In the genomic region with DNA sequence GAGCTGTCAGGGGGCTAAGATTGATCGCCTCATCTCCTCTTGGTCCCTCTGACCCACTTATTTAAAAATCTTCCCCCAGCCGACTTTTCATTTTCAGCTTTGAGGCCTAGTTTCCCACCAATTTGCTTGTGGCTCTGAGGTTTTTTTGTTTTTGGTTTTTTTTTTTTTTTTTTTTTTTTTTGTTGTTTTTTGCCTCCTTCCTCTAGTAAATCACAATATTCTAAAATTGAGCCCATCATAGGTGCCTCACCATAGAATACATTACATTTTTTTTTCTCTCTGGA, we compare ENCODE assay signal across 12 mouse cellular contexts. TPM values are rescaled to one million over a fixed set of nuclear protein-coding genes. Genes with fewer than 3 reads are reported as not detected.
A peak's percentile ranks its signal among the peaks of the same experiment; 100 is the strongest.
DNase-seq lines count a peak whose midpoint lies in the region; ATAC-seq and TF ChIP-seq lines count a peak whose summit lies in the region.
"Had no signal": no experiment of that assay in that cellular context is flagged by ENCODE, and none has a peak within 500 bp of the region (broad histone marks: within the 10 kb centered on the region; RNA-seq: fewer than 3 reads in every experiment).

A gene (plus strand): TSS at position 185 of the 284 bp plus-strand sequence.

- peaks cover 3% of the 10 kb centered on the region; the same call in 1 of the 2 replicates for H3K4me1 ChIP-seq in liver, adult 2 months (ENCODE audit: control insufficient read depth, insufficient read depth, low read length)
- H3K4me1 ChIP-seq in liver, postnatal 0 days (ENCODE audit: insufficient read depth): no peaks in the 10 kb centered on the region
- H3K4me1 ChIP-seq in hindbrain, embryonic 11.5 days (replicated peaks; ENCODE audit: control insufficient read depth, insufficient read depth, low read length): peaks cover 10% of the 10 kb centered on the region; the same call in 1 of the 2 replicates
- H3K4me1 ChIP-seq in neural tube, embryonic 14.5 days (ENCODE audit: control insufficient read depth, insufficient read depth, low read length): peaks cover 55% of the 10 kb centered on the region
- H3K4me1 ChIP-seq in forebrain, embryonic 16.5 days (replicated peaks; ENCODE audit: control insufficient read depth, insufficient read depth, low read length): peaks cover 4% of the 10 kb centered on the region

- WGBS in liver, adult 2 months: 40% methylated on average over 2 of the region's 2 CpGs
- 51% methylated on average over 2 of the region's 2 CpGs for WGBS in liver, postnatal 0 days (ENCODE audit: insufficient replicate concordance)
- WGBS in hindbrain, embryonic 11.5 days: 2% methylated on average over 2 of the region's 2 CpGs
- WGBS in neural tube, embryonic 14.5 days: 6% methylated on average over 2 of the region's 2 CpGs
- 0% methylated on average over 2 of the region's 2 CpGs for WGBS in forebrain, embryonic 16.5 days

- H3K36me3 ChIP-seq in liver, adult 2 months (ENCODE audit: control insufficient read depth, insufficient read depth, low read length): no peaks in the 10 kb centered on the region
- no peaks in the 10 kb centered on the region for H3K36me3 ChIP-seq in liver, postnatal 0 days (replicated peaks; ENCODE audit: insufficient read depth, low read length)
- H3K36me3 ChIP-seq in hindbrain, embryonic 11.5 days (ENCODE audit: control insufficient read depth, insufficient read depth, low read length): no peaks in the 10 kb centered on the region
- H3K36me3 ChIP-seq in neural tube, embryonic 14.5 days (ENCODE audit: control insufficient read depth, insufficient read depth, low read length): peaks cover 16% of the 10 kb centered on the region
- no peaks in the 10 kb centered on the region for H3K36me3 ChIP-seq in forebrain, embryonic 16.5 days (ENCODE audit: control insufficient read depth, insufficient read depth)
- H3K36me3 ChIP-seq: midbrain, embryonic 10.5 days had no signal

- H3K4me3 ChIP-seq in liver, adult 2 months (ENCODE audit: insufficient read depth, low read depth, low read length): no peak within 1 kb of the TSS
- no peak within 1 kb of the TSS for H3K4me3 ChIP-seq in liver, postnatal 0 days (ENCODE audit: low read depth, low read length)
- H3K4me3 ChIP-seq in hindbrain, embryonic 11.5 days (ENCODE audit: low read depth, low read length): peak within 1 kb of the TSS; percentile 72
- H3K4me3 ChIP-seq in neural tube, embryonic 14.5 days (ENCODE audit: low read depth, low read length): peak within 1 kb of the TSS; percentile 91
- no peak within 1 kb of the TSS for H3K4me3 ChIP-seq in forebrain, embryonic 16.5 days (replicated peaks; ENCODE audit: low read length)
- H3K4me3 ChIP-seq: erythroblast, embryonic 14.5 days; midbrain, embryonic 10.5 days had no signal

- H3K79me2 ChIP-seq in liver, adult 2 months (ENCODE audit: control insufficient read depth, insufficient read depth, low read length): no peaks in the 10 kb centered on the region

- H3K4me2 ChIP-seq in liver, postnatal 0 days (ENCODE audit: low read depth, low read length): no peak within 1 kb of the TSS
- peak within 1 kb of the TSS; percentile 50 for H3K4me2 ChIP-seq in hindbrain, embryonic 11.5 days (replicated peaks; ENCODE audit: low read depth, low read length)
- peak within 1 kb of the TSS; percentile 97 for H3K4me2 ChIP-seq in neural tube, embryonic 14.5 days (ENCODE audit: low read depth, low read length)
- H3K4me2 ChIP-seq in forebrain, embryonic 16.5 days (ENCODE audit: low read length): no peak within 1 kb of the TSS

- peaks cover 29% of the 10 kb centered on the region for H3K27me3 ChIP-seq in liver, adult 2 months (ENCODE audit: control insufficient read depth, insufficient read depth, low read length)
- H3K27me3 ChIP-seq in liver, postnatal 0 days (ENCODE audit: insufficient read depth, low read length): peaks cover 90% of the 10 kb centered on the region
- H3K27me3 ChIP-seq in hindbrain, embryonic 11.5 days (ENCODE audit: control insufficient read depth, insufficient read depth, low read length): peaks cover 57% of the 10 kb centered on the region
- H3K27me3 ChIP-seq in neural tube, embryonic 14.5 days (ENCODE audit: control insufficient read depth, insufficient read depth, low read length): no peaks in the 10 kb centered on the region
- H3K27me3 ChIP-seq in forebrain, embryonic 16.5 days (replicated peaks; ENCODE audit: control insufficient read depth, insufficient read depth, low read length): peaks cover 89% of the 10 kb centered on the region

- no peak for TF ChIP-seq POLR2A in liver, adult 2 months (IDR thresholded peaks at IDR 0.05; ENCODE audit: extremely low read depth, insufficient read depth, low read length)

- no peak for ATAC-seq in liver, postnatal 0 days
- no peak for ATAC-seq in hindbrain, embryonic 11.5 days (ENCODE audit: low FRiP score)
- no peak for ATAC-seq in neural tube, embryonic 14.5 days (ENCODE audit: low read depth)
- ATAC-seq in forebrain, embryonic 16.5 days: no peak

- no peak for TF ChIP-seq CTCF in liver, adult 2 months (IDR thresholded peaks at IDR 0.05; ENCODE audit: low read depth, low read length)
- no peak for TF ChIP-seq CTCF in liver, postnatal 0 days (IDR thresholded peaks at IDR 0.05; ENCODE audit: low read depth)

- H3K27ac ChIP-seq in liver, adult 2 months (replicated peaks; ENCODE audit: insufficient read depth, low read depth, low read length): peak within 1 kb of the TSS; percentile 27
- no peak within 1 kb of the TSS for H3K27ac ChIP-seq in liver, postnatal 0 days (ENCODE audit: low read depth)
- H3K27ac ChIP-seq in hindbrain, embryonic 11.5 days (ENCODE audit: low read depth, low read length): peak within 1 kb of the TSS; percentile 98
- H3K27ac ChIP-seq in neural tube, embryonic 14.5 days (ENCODE audit: low read depth, low read length): peak within 1 kb of the TSS; percentile 100
- H3K27ac ChIP-seq in forebrain, embryonic 16.5 days (ENCODE audit: low read length): no peak within 1 kb of the TSS
- H3K27ac ChIP-seq: midbrain, embryonic 10.5 days had no signal

- TF ChIP-seq EP300 in liver, postnatal 0 days (IDR thresholded peaks at IDR 0.05; ENCODE audit: low read depth): no peak

- 0 out of 2 replicates have a peak within 1 kb of the TSS, but pooled peaks have one; percentile 7 for H3K9ac ChIP-seq in liver, adult 2 months (ENCODE audit: low read depth, low read length)
- no peak within 1 kb of the TSS for H3K9ac ChIP-seq in liver, postnatal 0 days (replicated peaks)
- peak within 1 kb of the TSS; percentile 98 for H3K9ac ChIP-seq in hindbrain, embryonic 11.5 days (ENCODE audit: low read depth, low read length)
- H3K9ac ChIP-seq in neural tube, embryonic 14.5 days (replicated peaks; ENCODE audit: low read depth, low read length): peak within 1 kb of the TSS; percentile 100
- no peak within 1 kb of the TSS for H3K9ac ChIP-seq in forebrain, embryonic 16.5 days (replicated peaks; ENCODE audit: low read depth, low read length)

- no peaks in the 10 kb centered on the region for H3K9me3 ChIP-seq in liver, postnatal 0 days (ENCODE audit: low read length)
- H3K9me3 ChIP-seq in hindbrain, embryonic 11.5 days (ENCODE audit: control insufficient read depth, low read length): no peaks in the 10 kb centered on the region
- no peaks in the 10 kb centered on the region for H3K9me3 ChIP-seq in neural tube, embryonic 14.5 days (ENCODE audit: control insufficient read depth, low read length)
- no peaks in the 10 kb centered on the region for H3K9me3 ChIP-seq in forebrain, embryonic 16.5 days (ENCODE audit: control insufficient read depth, low read length)
- H3K9me3 ChIP-seq: midbrain, embryonic 10.5 days had no signal

- DNase-seq in liver, adult 2 months (ENCODE audit: extremely low read depth, low read depth, low spot score): no peak
- no peak for DNase-seq in liver, postnatal 0 days
- no peak for DNase-seq in adrenal gland, postnatal 25 days
- DNase-seq in hindbrain, embryonic 11.5 days (ENCODE audit: low spot score): no peak
- no peak for DNase-seq in cerebellum, postnatal 10 days
- DNase-seq: cerebellum, adult 11-12 months; thymus, postnatal 14 days had no signal

RNA-seq across cellular contexts. Expression of the gene that starts here (rescaled TPM):
- total RNA-seq in liver, adult 2 months (2014; rRNA removed): 0.46 and 0.60 TPM in 2 replicates
- 0.98 and 1.3 TPM in 2 replicates for polyA plus RNA-seq in liver, adult 2 months (2012; rRNA removed)
- 0.67 and 1.1 TPM in 2 replicates for polyA plus RNA-seq in liver, postnatal 0 days (2015; fragmentation: Nextera tagmentation; extraction: Ambion mirVana)
- total RNA-seq in adrenal gland, postnatal 25 days (2021): 24.0 and 25.6 TPM in 2 replicates
- polyA plus RNA-seq in hindbrain, embryonic 11.5 days (2014; fragmentation: Nextera tagmentation; extraction: Ambion mirVana): 64.9 and 67.5 TPM in 2 replicates
- 45.2 and 48.5 TPM in 2 replicates for polyA plus RNA-seq in neural tube, embryonic 14.5 days (2014; fragmentation: Nextera tagmentation; extraction: Ambion mirVana)
- polyA plus RNA-seq in forebrain, embryonic 16.5 days (2015; fragmentation: Nextera tagmentation; extraction: Ambion mirVana): not detected in 2 replicates
- total RNA-seq: left cerebral cortex, adult 8-10 months had no signal
- polyA plus RNA-seq: erythroblast, embryonic 14.5 days had no signal

Comparison
In these comparisons a context has a peak if more than half of its experiments do, and no peak if none do; other contexts are left out.
1. RNA of the gene that starts here (total RNA-seq): 24.0 to 25.6 TPM in adrenal gland, postnatal 25 days; 0.46 to 0.60 TPM in liver, adult 2 months; every median in the first group is over 10 times any median in the second.
2. RNA of the gene that starts here (polyA plus RNA-seq): 64.9 to 67.5 TPM in hindbrain, embryonic 11.5 days and 45.2 to 48.5 TPM in neural tube, embryonic 14.5 days; 0.98 to 1.3 TPM in liver, adult 2 months, 0.67 to 1.1 TPM in liver, postnatal 0 days and not detected in forebrain, embryonic 16.5 days; every median in the first group is over 10 times any median in the second.
3. H3K27ac ChIP-seq: peak in liver, adult 2 months (single experiment), hindbrain, embryonic 11.5 days (single experiment) and neural tube, embryonic 14.5 days (single experiment); none in liver, postnatal 0 days (single experiment) and forebrain, embryonic 16.5 days (single experiment).
4. H3K9ac ChIP-seq: peak in liver, adult 2 months (single experiment), hindbrain, embryonic 11.5 days (single experiment) and neural tube, embryonic 14.5 days (single experiment); none in liver, postnatal 0 days (single experiment) and forebrain, embryonic 16.5 days (single experiment).
5. H3K4me3 ChIP-seq: peak in hindbrain, embryonic 11.5 days (single experiment) and neural tube, embryonic 14.5 days (single experiment); none in liver, adult 2 months (single experiment), liver, postnatal 0 days (single experiment) and forebrain, embryonic 16.5 days (single experiment).
6. H3K4me2 ChIP-seq: peak in hindbrain, embryonic 11.5 days (single experiment) and neural tube, embryonic 14.5 days (single experiment); none in liver, postnatal 0 days (single experiment) and forebrain, embryonic 16.5 days (single experiment).